Mouse (Mus musculus) ES-E14 (cell line): ENCODE measurements around the gene Lmnb2.

ENCODE experiments used
- HCFC1 ChIP-seq: IDR thresholded peaks from 2 replicates; pipeline ENCODE4 v1.6.1; 2012; ENCODE audit warnings: low read length, inconsistent platforms, borderline replicate concordance; ENCODE audit not compliant: insufficient read depth
- MAFK ChIP-seq: IDR thresholded peaks from 2 replicates; pipeline ENCODE4 v1.6.1; 2014; ENCODE audit warnings: mild to moderate bottlenecking, low read depth, low read length, inconsistent platforms; ENCODE audit not compliant: insufficient read depth

- TF ChIP-seq HCFC1 (no peak), MAFK (no peak)
These were observed 32.3 kb upstream of the Lmnb2 start for GRCm38 (mm10) chr10:80950314-80950713.
